Mouse (Mus musculus) hindbrain, embryonic 13.5 days (tissue): ENCODE measurements around the gene Gfy. TPM values are rescaled to one million over a fixed set of nuclear protein-coding genes. Genes with fewer than 3 reads are reported as not detected.

Experiments
- ATAC-seq: fragments of 200-750 bp; cut with Nextera tagmentation; 2 replicates; pipeline ENCODE4 v1.8.0; 2017; ENCODE audit warnings: moderate TSS enrichment; ENCODE audit not compliant: low FRiP score
- H3K27ac ChIP-seq: fragments of 300-500 bp; sonication (generic); 2 replicates; pipeline ENCODE4 v1.5.1; 2015; ENCODE audit warnings: inconsistent platforms, mild to moderate bottlenecking, moderate library complexity
- H3K27me3 ChIP-seq: fragments of 300-500 bp; sonication (generic); 2 replicates; pipeline ENCODE4 v1.6.1; 2015; ENCODE audit warnings: mild to moderate bottlenecking, inconsistent platforms
- H3K36me3 ChIP-seq: fragments of 300-500 bp; sonication (generic); 2 replicates; pipeline ENCODE4 v1.6.1; 2015; ENCODE audit warnings: mild to moderate bottlenecking, inconsistent platforms
- H3K4me1 ChIP-seq: fragments of 300-500 bp; sonication (generic); replicated peaks from 2 replicates; pipeline ENCODE4 v1.6.1; 2015; ENCODE audit warnings: inconsistent platforms
- H3K4me2 ChIP-seq: fragments of 300-500 bp; sonication (generic); 2 replicates; pipeline ENCODE4 v1.6.1; 2015; ENCODE audit warnings: inconsistent platforms, mild to moderate bottlenecking, moderate library complexity
- H3K4me3 ChIP-seq: fragments of 300-500 bp; sonication (generic); 2 replicates; pipeline ENCODE4 v1.5.1; 2015; ENCODE audit warnings: mild to moderate bottlenecking, inconsistent platforms
- H3K9ac ChIP-seq: fragments of 300-500 bp; sonication (generic); 2 replicates; pipeline ENCODE4 v1.6.1; 2015; ENCODE audit warnings: mild to moderate bottlenecking, inconsistent platforms
- H3K9me3 ChIP-seq: fragments of 300-500 bp; sonication (generic); 2 replicates; pipeline ENCODE4 v1.6.1; 2016; ENCODE audit warnings: inconsistent platforms
- WGBS: fragments of 180-500 bp; shearing (Covaris S2); methylation state at CpG from one replicate; pipeline ENCODE4 v1.1.7; 2015; 5-methylcytosine and 5-hydroxymethylcytosine counted together
- polyA plus RNA-seq: library from polyadenylated mRNA; unstranded; fragments of >200 nt; fragmentation: Nextera tagmentation; extraction: Ambion mirVana; gene quantifications from 2 replicates; pipeline ENCODE4 v1.2.1, GENCODE M21; 2015

Gfy gene
- polyA plus RNA-seq, 1 experiment from 2014 or later = not detected

- Histone ChIP-seq H3K9ac (no peak overlapping the region), H3K27ac (no peak overlapping the region), H3K36me3 (peaks cover 27% of the 10 kb centered on the region), H3K4me2 (no peak overlapping the region), H3K9me3 (no peaks in the 10 kb centered on the region), H3K27me3 (peaks cover 25% of the 10 kb centered on the region), H3K4me3 (no peak overlapping the region), H3K4me1 (peaks cover 12% of the 10 kb centered on the region)
- no peak for ATAC-seq
- WGBS = 83% methylated on average over 8 of the region's 8 CpGs
These were observed 39.3 kb downstream of the Gfy start for GRCm38 (mm10) chr7:45139904-45140723.

GRCm38 (mm10) chr7:45138403-45138802, 41.0 kb downstream of the Gfy start:
- no peak overlapping the region for H3K4me2 ChIP-seq
- H3K4me1 ChIP-seq = peaks cover 12% of the 10 kb centered on the region
- H3K27me3 ChIP-seq = peaks cover 35% of the 10 kb centered on the region
- ATAC-seq = no peak
- no peak overlapping the region for H3K27ac ChIP-seq
- WGBS = 84% methylated on average over 1 of the region's 1 CpGs
- no peak overlapping the region for H3K9ac ChIP-seq
- no peaks in the 10 kb centered on the region for H3K9me3 ChIP-seq
- peaks cover 10% of the 10 kb centered on the region for H3K36me3 ChIP-seq
- H3K4me3 ChIP-seq = no peak overlapping the region

GRCm38 (mm10) chr7:45137171-45138006, 42.0 kb downstream of the Gfy start:
- H3K4me3 ChIP-seq = no peak overlapping the region
- H3K27me3 ChIP-seq = peaks cover 35% of the 10 kb centered on the region
- H3K9me3 ChIP-seq = no peaks in the 10 kb centered on the region
- H3K36me3 ChIP-seq = 0 out of 2 replicates have a peak, but pooled peaks cover under 1% of the 10 kb centered on the region
- no peak for ATAC-seq
- no peak overlapping the region for H3K4me2 ChIP-seq
- H3K27ac ChIP-seq = no peak overlapping the region
- peaks cover 12% of the 10 kb centered on the region for H3K4me1 ChIP-seq
- 89% methylated on average over 12 of the region's 12 CpGs for WGBS
- no peak overlapping the region for H3K9ac ChIP-seq

GRCm38 (mm10) chr7:45135993-45136567, 43.3 kb downstream of the Gfy start, which contains the start of the genes Gm45713 and Flt3l:
Gm45713 (minus strand) TSS chr7:45136231.
Flt3l (minus strand) TSS chr7:45136432.
- H3K36me3 ChIP-seq = no peaks in the 10 kb centered on the region
- H3K4me2 ChIP-seq = peak within 1 kb of the TSS; percentile 58
- peaks cover 35% of the 10 kb centered on the region for H3K27me3 ChIP-seq
- peak within 1 kb of the TSS; percentile 39 for H3K4me3 ChIP-seq
- ATAC-seq = peak; percentile 78
- peaks cover 12% of the 10 kb centered on the region for H3K4me1 ChIP-seq
- WGBS = 3% methylated on average over 28 of the region's 29 CpGs
- no peaks in the 10 kb centered on the region for H3K9me3 ChIP-seq
- no peak within 1 kb of the TSS for H3K27ac ChIP-seq
- H3K9ac ChIP-seq = peak within 1 kb of the TSS; percentile 62

- peak overlapping the region; percentile 62; the same call in 1 of the 2 replicates for H3K9ac ChIP-seq
- H3K9me3 ChIP-seq = no peaks in the 10 kb centered on the region
- ATAC-seq = no peak
- peaks cover 12% of the 10 kb centered on the region for H3K4me1 ChIP-seq
- peak overlapping the region; percentile 39; the same call in 1 of the 2 replicates for H3K4me3 ChIP-seq
- H3K27ac ChIP-seq = no peak overlapping the region
- WGBS = 76% methylated on average over 3 of the region's 3 CpGs
- H3K36me3 ChIP-seq = no peaks in the 10 kb centered on the region
- peak overlapping the region; percentile 58; the same call in 1 of the 2 replicates for H3K4me2 ChIP-seq
- H3K27me3 ChIP-seq = peaks cover 35% of the 10 kb centered on the region
These were observed 44.0 kb downstream of the Gfy start for GRCm38 (mm10) chr7:45135370-45135769.

- Histone ChIP-seq H3K4me2 (no peak overlapping the region), H3K36me3 (no peaks in the 10 kb centered on the region), H3K4me1 (peaks cover 18% of the 10 kb centered on the region), H3K9ac (no peak overlapping the region), H3K27me3 (peaks cover 35% of the 10 kb centered on the region), H3K4me3 (no peak overlapping the region), H3K27ac (no peak overlapping the region), H3K9me3 (no peaks in the 10 kb centered on the region)
- 10% methylated on average over 12 of the region's 12 CpGs for WGBS
- no peak for ATAC-seq
These were observed 44.8 kb downstream of the Gfy start for GRCm38 (mm10) chr7:45134544-45135026.

- Histone ChIP-seq H3K4me1 (peaks cover 22% of the 10 kb centered on the region), H3K27me3 (peaks cover 35% of the 10 kb centered on the region), H3K36me3 (no peaks in the 10 kb centered on the region), H3K9ac (no peak overlapping the region), H3K4me2 (no peak overlapping the region), H3K4me3 (no peak overlapping the region), H3K27ac (no peak overlapping the region), H3K9me3 (no peaks in the 10 kb centered on the region)
- WGBS = 81% methylated on average over 8 of the region's 8 CpGs
- no peak for ATAC-seq
These were observed 45.8 kb downstream of the Gfy start for GRCm38 (mm10) chr7:45133446-45134159.

GRCm38 (mm10) chr7:45131850-45132249, 47.5 kb downstream of the Gfy start:
- ATAC-seq = no peak
- peaks cover 7% of the 10 kb centered on the region for H3K36me3 ChIP-seq
- peaks cover 23% of the 10 kb centered on the region for H3K27me3 ChIP-seq
- no peak overlapping the region for H3K9ac ChIP-seq
- H3K4me3 ChIP-seq = no peak overlapping the region
- H3K4me1 ChIP-seq = peaks cover 31% of the 10 kb centered on the region
- 76% methylated on average over 11 of the region's 11 CpGs for WGBS
- no peak overlapping the region for H3K4me2 ChIP-seq
- no peaks in the 10 kb centered on the region for H3K9me3 ChIP-seq
- H3K27ac ChIP-seq = no peak overlapping the region

- H3K9ac ChIP-seq = peak overlapping the region; percentile 68
These were observed 49.4 kb downstream of the Gfy start for GRCm38 (mm10) chr7:45129776-45130512.

GRCm38 (mm10) chr7:45129318-45129717, 50.1 kb downstream of the Gfy start:
- under 1% methylated on average over 17 of the region's 17 CpGs for WGBS
- Histone ChIP-seq H3K4me3 (peak overlapping the region; percentile 92), H3K9me3 (no peaks in the 10 kb centered on the region), H3K27ac (peak overlapping the region; percentile 95), H3K4me2 (peak overlapping the region; percentile 61), H3K9ac (peak overlapping the region; percentile 68), H3K4me1 (peaks cover 41% of the 10 kb centered on the region), H3K27me3 (0 out of 2 replicates have a peak, but pooled peaks cover 2% of the 10 kb centered on the region), H3K36me3 (peaks cover 27% of the 10 kb centered on the region)
- no peak for ATAC-seq

More at GRCm38 (mm10) chr7:45129776-45130512, 49.4 kb downstream of the Gfy start:
- no peak for ATAC-seq
- Histone ChIP-seq H3K36me3 (peaks cover 26% of the 10 kb centered on the region), H3K27me3 (peaks cover 9% of the 10 kb centered on the region; the same call in 1 of the 2 replicates), H3K27ac (peak overlapping the region; percentile 95), H3K4me2 (peak overlapping the region; percentile 61), H3K9me3 (no peaks in the 10 kb centered on the region), H3K4me3 (peak overlapping the region; percentile 92), H3K4me1 (peaks cover 36% of the 10 kb centered on the region)
- WGBS = 52% methylated on average over 15 of the region's 15 CpGs
